Mouse (Mus musculus): ENCODE results near the gene Anks1b.

- TF ChIP-seq CTCF (IDR thresholded peaks at IDR 0.05) (no peak), EP300 (IDR thresholded peaks at IDR 0.05) (no peak)
Observed at GRCm38 (mm10) chr10:90507561-90507960, 634.3 kb downstream of the Anks1b start.

Data from lung, postnatal 0 days (tissue).